Mouse (Mus musculus) lung, postnatal 25 days (tissue): ENCODE data around the gene Lrrc1.

ENCODE experiments used
- DNase-seq: peaks from one replicate; pipeline ENCODE4 v3.0.0; 2022; ENCODE audit warnings: low spot score

Gene Lrrc1

DNA sequence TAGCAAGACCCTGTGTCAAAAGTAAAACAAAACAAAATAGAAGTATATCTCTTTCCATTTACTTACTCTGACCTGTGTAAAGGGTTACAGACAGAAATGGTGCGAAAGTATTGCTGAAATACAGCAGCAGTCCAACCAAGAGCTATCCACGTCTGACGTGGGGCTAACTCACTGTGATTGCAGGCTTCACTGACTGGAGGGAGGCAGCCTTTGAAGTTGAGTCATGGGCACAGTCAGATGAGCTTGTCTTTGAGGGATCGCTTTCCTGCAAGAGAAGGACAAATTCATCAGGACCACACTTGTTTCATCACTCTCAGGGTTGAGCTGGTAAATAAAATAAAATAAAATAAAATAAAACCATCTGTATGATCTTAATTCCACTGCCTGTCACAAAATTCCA, 160.7 kb downstream of the Lrrc1 start:
- no peak for DNase-seq

DNA sequence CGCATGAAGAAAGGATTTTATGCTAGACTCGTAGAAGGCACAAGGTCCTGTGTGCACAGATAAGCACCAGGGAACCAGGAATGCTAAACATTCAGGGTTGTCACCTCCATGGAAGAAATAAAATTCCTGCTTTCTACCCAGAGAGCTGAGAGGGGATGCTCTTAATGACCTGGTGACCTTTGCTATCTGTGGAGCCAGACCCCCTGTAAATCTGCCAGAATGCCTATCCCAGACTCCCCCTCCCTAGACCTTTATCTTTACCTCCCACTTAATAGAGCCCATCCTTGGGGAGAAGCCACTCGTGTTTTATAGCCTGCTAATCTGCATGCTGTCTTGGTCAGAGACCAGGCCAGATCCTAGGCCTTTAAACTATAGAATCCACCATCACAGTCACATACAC, 162.2 kb downstream of the Lrrc1 start:
- DNase-seq, result no peak

DNA sequence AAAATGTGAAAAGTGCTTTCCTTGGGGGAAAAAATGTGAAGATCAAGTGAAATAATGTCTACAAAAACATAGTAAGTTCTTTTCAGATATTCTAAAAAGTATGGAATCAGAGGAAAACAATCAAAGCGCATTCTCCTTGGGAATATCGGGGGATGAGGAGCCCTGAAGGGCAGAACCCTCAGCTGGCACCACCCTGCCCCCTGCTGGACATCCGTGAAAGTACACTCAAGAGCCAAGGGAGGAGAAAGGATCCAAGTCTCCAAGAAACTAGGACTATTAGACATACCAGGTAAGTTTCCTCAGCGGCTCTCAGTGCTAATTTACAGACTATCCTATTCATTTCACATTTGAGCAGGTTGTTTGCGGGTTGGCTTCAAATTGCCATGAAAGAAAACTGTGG, 163.1 kb downstream of the Lrrc1 start:
- peak; percentile 69 for DNase-seq
